ENCODE assay signal across 21 mouse cellular contexts in genomic region chr1:73990024-73990423, GRCm38 (mm10).
DNase-seq lines count a peak whose midpoint lies in the region; ATAC-seq and TF ChIP-seq lines count a peak whose summit lies in the region.
"Had no signal": no experiment of that assay in that cellular context is flagged by ENCODE, and none has a peak within 500 bp of the region (broad histone marks: within the 10 kb centered on the region; RNA-seq: fewer than 3 reads in every experiment).

No protein-coding gene starts in this region.

- WGBS in kidney, adult 2 months = 79% methylated on average over 3 of the region's 3 CpGs
- 71% methylated on average over 3 of the region's 3 CpGs for WGBS in lung, embryonic 16.5 days

- H3K36me3 ChIP-seq in kidney, adult 2 months (ENCODE audit: control insufficient read depth, insufficient read depth, low read length) = peaks cover 43% of the 10 kb centered on the region
- peaks cover 35% of the 10 kb centered on the region for H3K36me3 ChIP-seq in lung, embryonic 16.5 days (ENCODE audit: control insufficient read depth, insufficient read depth, low read length)

- TF ChIP-seq POLR2A in kidney, adult 2 months (IDR thresholded peaks at IDR 0.05; ENCODE audit: low read depth, low read length) = no peak

- no peak overlapping the region for H3K4me2 ChIP-seq in lung, embryonic 16.5 days (ENCODE audit: low read depth, low read length)
- H3K4me2 ChIP-seq: forebrain, embryonic 13.5 days; heart, embryonic 11.5 days; hindbrain, embryonic 14.5 days had no signal

- H3K27ac ChIP-seq in gastrocnemius, adult 2 months = peak overlapping the region; percentile 81; the same call in 1 of the 2 replicates
- peak overlapping the region; percentile 13; the same call in 1 of the 2 replicates for H3K27ac ChIP-seq in kidney, adult 2 months (ENCODE audit: insufficient read depth, low read depth, low read length)
- H3K27ac ChIP-seq in lung, embryonic 16.5 days (ENCODE audit: low read length) = peak overlapping the region; percentile 26; the same call in 1 of the 2 replicates
- H3K27ac ChIP-seq: forebrain, embryonic 10.5 days; forebrain, embryonic 13.5 days; hindbrain, embryonic 14.5 days; hindbrain, postnatal 0 days had no signal

- H3K9ac ChIP-seq in lung, embryonic 16.5 days (ENCODE audit: low read length) = peak overlapping the region; percentile 11; the same call in 1 of the 2 replicates
- H3K9ac ChIP-seq: forebrain, embryonic 13.5 days; hindbrain, embryonic 14.5 days had no signal

- no peak for ATAC-seq in lung, embryonic 16.5 days (ENCODE audit: low read depth)
- ATAC-seq: activated CD4-positive, CD25-positive, alpha-beta regulatory T cell, adult 4 months; forebrain, embryonic 13.5 days; forebrain, embryonic 16.5 days; hindbrain, postnatal 0 days; inflammation-experienced regulatory T-cells, adult 6 months had no signal

- no peak for DNase-seq in gastrocnemius, adult 2 months
- no peak for DNase-seq in gastrocnemius, adult 8-10 months (ENCODE audit: low spot score in 2 of 2)
- no peak for DNase-seq in kidney, adult 2 months
- DNase-seq in kidney, adult 8-10 months = no peak
- no peak for DNase-seq in lung, postnatal 25 days (ENCODE audit: low spot score)
- DNase-seq: adrenal gland, adult 8-10 months; adrenal gland, postnatal 25 days; cerebellum, adult 18-20 months; cerebellum, adult 9-10 months; cerebellum, postnatal 14 days; gastrocnemius, postnatal 25 days; heart, postnatal 4 days had no signal

- intact Hi-C loops in gastrocnemius, adult 2 months (cut with DNase I) = no loop called here

- TF ChIP-seq CTCF in gastrocnemius, adult 2 months (IDR thresholded peaks at IDR 0.05) = no peak
- no peak for TF ChIP-seq CTCF in kidney, adult 2 months (conservative IDR thresholded peaks at IDR 0.05; ENCODE audit: insufficient read depth, insufficient read length, low read depth, low read length)

- H3K9me3 ChIP-seq in lung, embryonic 16.5 days (ENCODE audit: control insufficient read depth, low read length) = no peaks in the 10 kb centered on the region
- H3K9me3 ChIP-seq: forebrain, embryonic 10.5 days; forebrain, embryonic 13.5 days had no signal

- peaks cover 11% of the 10 kb centered on the region for H3K4me1 ChIP-seq in kidney, adult 2 months (ENCODE audit: control insufficient read depth, insufficient read depth, low read length)
- H3K4me1 ChIP-seq in lung, embryonic 16.5 days (replicated peaks; ENCODE audit: control insufficient read depth, insufficient read depth, low read length) = peaks cover 44% of the 10 kb centered on the region
- H3K4me1 ChIP-seq: forebrain, embryonic 13.5 days had no signal

- H3K27me3 ChIP-seq in kidney, adult 2 months (replicated peaks; ENCODE audit: control insufficient read depth, insufficient read depth, low read length) = no peaks in the 10 kb centered on the region
- H3K27me3 ChIP-seq in lung, embryonic 16.5 days (ENCODE audit: control insufficient read depth, insufficient read depth, low read depth, low read length) = no peaks in the 10 kb centered on the region
- H3K27me3 ChIP-seq: forebrain, embryonic 13.5 days had no signal

- H3K4me3 ChIP-seq in gastrocnemius, adult 2 months = no peak overlapping the region
- no peak overlapping the region for H3K4me3 ChIP-seq in kidney, adult 2 months (ENCODE audit: insufficient read depth, low read depth, low read length)
- H3K4me3 ChIP-seq in lung, embryonic 16.5 days (ENCODE audit: low read length) = no peak overlapping the region
- H3K4me3 ChIP-seq: forebrain, embryonic 10.5 days; forebrain, embryonic 13.5 days had no signal

Comparison
In these comparisons a context has a peak if more than half of its experiments do, and no peak if none do; other contexts are left out.
1. H3K27ac ChIP-seq: peak in every context shown above with its lines; median percentile 81 in gastrocnemius, adult 2 months; 26 in lung, embryonic 16.5 days; 13 in kidney, adult 2 months.